Mouse (Mus musculus) midbrain, embryonic 15.5 days (tissue): ENCODE results near the gene Phrf1. TPM values are rescaled to one million over a fixed set of nuclear protein-coding genes. Genes with fewer than 3 reads are reported as not detected.

Source experiments
- microRNA counts: library from miRNA; unstranded; fragments of <30 nt; microRNA quantifications from one replicate; lab custom pipeline; 2016
- microRNA-seq: library from miRNA; unstranded; fragments of <30 nt; microRNA quantifications from one replicate; pipeline ENCODE4, GENCODE M21; 2016
- polyA plus RNA-seq: library from polyadenylated mRNA; unstranded; fragments of >200 nt; fragmentation: Nextera tagmentation; extraction: Ambion mirVana; gene quantifications from 2 replicates; pipeline ENCODE4 v1.2.1, GENCODE M21; 2015

Phrf1 gene
- polyA plus RNA-seq, 1 experiment from 2014 or later = 77.3 TPM

MicroRNA genes within 50 kb of the gene (microRNA counts, 519-probe panel; counts per million panel counts)
- 2,973 counts per million, percentile 66 among the panel's probes with 10 or more counts for microRNA mmu-miR-210 (lab: Ali Mortazavi, UCI)

Small RNA genes lying within 50 kb of the gene (microRNA-seq; reads per million reads assigned to microRNA genes)
- 300 reads per million, percentile 65 among the genes with 10 or more reads in this experiment for gene Mir210

Other genes with a start within 250 kb of the Phrf1 start
- 40.9 and 59.9 TPM in 2 replicates for gene Ifitm3, start 218.0 kb upstream of the Phrf1 start, polyA plus RNA-seq
- 0.99 and 1.4 TPM in 2 replicates for gene Ifitm6, start 210.9 kb upstream of the Phrf1 start, polyA plus RNA-seq
- gene Gm17387, start 199.7 kb upstream of the Phrf1 start, polyA plus RNA-seq = not detected in 2 replicates
- gene B4galnt4, start 167.7 kb upstream of the Phrf1 start, polyA plus RNA-seq = 59.2 and 64.1 TPM in 2 replicates
- 0.84 TPM in 1 of 2 replicates, not detected in the other for gene Pkp3, start 150.6 kb upstream of the Phrf1 start, polyA plus RNA-seq
- gene Sigirr, start 128.2 kb upstream of the Phrf1 start, polyA plus RNA-seq = 2.3 and 2.7 TPM in 2 replicates
- gene Ano9, start 111.0 kb upstream of the Phrf1 start, polyA plus RNA-seq = 0.36 and 0.42 TPM in 2 replicates
- 83.3 and 86.2 TPM in 2 replicates for gene Ptdss2, start 106.4 kb upstream of the Phrf1 start, polyA plus RNA-seq
- 40.6 and 44.4 TPM in 2 replicates for gene Rnh1, start 55.9 kb upstream of the Phrf1 start, polyA plus RNA-seq
- 181 and 195 TPM in 2 replicates for gene Hras, start 34.8 kb upstream of the Phrf1 start, polyA plus RNA-seq
- gene Lrrc56, start 34.6 kb upstream of the Phrf1 start, polyA plus RNA-seq = 12.8 and 13.8 TPM in 2 replicates
- 0.87 and 1.4 TPM in 2 replicates for gene Lmntd2, start 14.7 kb upstream of the Phrf1 start, polyA plus RNA-seq
- gene Rassf7, start 12.9 kb upstream of the Phrf1 start, polyA plus RNA-seq = 24.0 and 26.3 TPM in 2 replicates
- gene Irf7, start 37.7 kb downstream of the Phrf1 start, polyA plus RNA-seq = 2.1 and 4.2 TPM in 2 replicates
- not detected in 2 replicates for gene Cdhr5, start 48.0 kb downstream of the Phrf1 start, polyA plus RNA-seq
- 1.6 and 1.8 TPM in 2 replicates for gene Sct, start 50.3 kb downstream of the Phrf1 start, polyA plus RNA-seq
- gene Drd4, start 63.2 kb downstream of the Phrf1 start, polyA plus RNA-seq = 0.74 and 0.96 TPM in 2 replicates
- gene Deaf1, start 98.9 kb downstream of the Phrf1 start, polyA plus RNA-seq = 224 and 234 TPM in 2 replicates
- gene Tmem80, start 99.0 kb downstream of the Phrf1 start, polyA plus RNA-seq = 63.0 and 63.3 TPM in 2 replicates
- 0.49 and 0.66 TPM in 2 replicates for gene Eps8l2, start 110.1 kb downstream of the Phrf1 start, polyA plus RNA-seq
- gene Taldo1, start 163.4 kb downstream of the Phrf1 start, polyA plus RNA-seq = 292 and 298 TPM in 2 replicates
- 57.2 and 59.5 TPM in 2 replicates for gene Gatd1, start 185.4 kb downstream of the Phrf1 start, polyA plus RNA-seq
- gene Cend1, start 200.7 kb downstream of the Phrf1 start, polyA plus RNA-seq = 111 and 113 TPM in 2 replicates
- 109 and 120 TPM in 2 replicates for gene Slc25a22, start 209.1 kb downstream of the Phrf1 start, polyA plus RNA-seq
- gene Pidd1, start 215.2 kb downstream of the Phrf1 start, polyA plus RNA-seq = 3.4 and 3.8 TPM in 2 replicates
- 597 and 636 TPM in 2 replicates for gene Rplp2, start 218.6 kb downstream of the Phrf1 start, polyA plus RNA-seq
- 17.7 and 20.1 TPM in 2 replicates for gene Pnpla2, start 226.4 kb downstream of the Phrf1 start, polyA plus RNA-seq
- 7.6 and 8.7 TPM in 2 replicates for gene Cracr2b, start 232.3 kb downstream of the Phrf1 start, polyA plus RNA-seq
- gene Cd151, start 238.6 kb downstream of the Phrf1 start, polyA plus RNA-seq = 18.8 and 20.5 TPM in 2 replicates
- gene Polr2l, start 246.3 kb downstream of the Phrf1 start, polyA plus RNA-seq = 82.4 and 83.8 TPM in 2 replicates
- gene Tspan4, start 246.5 kb downstream of the Phrf1 start, polyA plus RNA-seq = 49.1 and 55.3 TPM in 2 replicates